In the genomic region with DNA sequence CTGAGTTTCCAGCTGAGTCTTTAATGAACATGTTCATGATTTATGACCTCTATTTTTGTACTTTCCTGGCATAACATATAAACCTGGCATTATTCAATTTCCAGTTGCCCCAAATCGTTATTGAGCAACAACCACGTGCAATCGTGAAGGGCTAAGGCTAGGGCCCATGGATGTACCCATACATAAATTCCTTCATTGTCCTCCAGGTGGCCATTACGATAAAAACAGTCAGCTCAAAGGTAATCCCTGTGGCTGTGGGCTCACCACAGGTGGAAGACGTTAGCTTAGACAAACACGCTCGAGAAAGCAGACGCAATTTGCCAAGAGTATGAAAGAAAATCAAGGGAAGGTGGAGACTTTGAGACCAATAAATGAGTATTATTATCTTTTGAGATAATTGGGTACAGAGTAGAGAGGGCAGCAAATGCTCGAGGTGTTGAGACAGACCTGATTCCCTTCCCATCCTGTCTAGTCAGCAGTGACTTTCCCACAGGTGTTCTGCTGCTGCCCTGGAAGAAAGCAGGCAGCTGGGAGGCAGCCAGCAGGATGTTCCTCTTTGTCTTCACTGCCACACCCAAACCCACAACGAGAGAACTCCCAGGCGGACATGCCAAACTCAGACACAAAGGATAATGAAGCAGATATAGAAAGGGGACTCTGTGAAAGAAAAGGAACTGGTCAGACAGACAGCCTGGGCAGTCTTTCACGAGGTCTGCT, we compare ENCODE assay signal across 17 mouse cellular contexts.
DNase-seq lines count a peak whose midpoint lies in the region; ATAC-seq and TF ChIP-seq lines count a peak whose summit lies in the region.
"Had no signal": no experiment of that assay in that cellular context is flagged by ENCODE, and none has a peak within 500 bp of the region (broad histone marks: within the 10 kb centered on the region; RNA-seq: fewer than 3 reads in every experiment).

No protein-coding gene starts in this region.

- no peaks in the 10 kb centered on the region for H3K9me3 ChIP-seq in neural tube, embryonic 13.5 days
- H3K9me3 ChIP-seq in limb, embryonic 10.5 days (replicated peaks) = no peaks in the 10 kb centered on the region

- no peak overlapping the region for H3K4me2 ChIP-seq in neural tube, embryonic 13.5 days
- H3K4me2 ChIP-seq: liver, embryonic 11.5 days; midbrain, embryonic 11.5 days had no signal

- no peak for DNase-seq in neural tube, embryonic 10.5 days (ENCODE audit: extremely low spot score, low spot score)
- DNase-seq in limb, embryonic 10.5 days (ENCODE audit: low spot score) = no peak
- DNase-seq in left cerebral cortex, adult 2 months (ENCODE audit: extremely low spot score in 1 of 2, low spot score in 2 of 2) = no peak
- DNase-seq in adrenal gland, postnatal 36 days = no peak
- no peak for DNase-seq in layer of hippocampus, postnatal 10 days (ENCODE audit: low spot score in 2 of 2)
- DNase-seq: adrenal gland, postnatal 14 days; cerebellum, postnatal 14 days; gastrocnemius, postnatal 10 days; kidney, adult 2 months; lung, postnatal 10 days; right cerebral cortex, adult 18-20 months had no signal

- H3K9ac ChIP-seq in neural tube, embryonic 13.5 days = no peak overlapping the region

- no peak; the same call in 1 of the 2 replicates for TF ChIP-seq CTCF in left cerebral cortex, adult 2 months (IDR thresholded peaks at IDR 0.05)

- no peaks in the 10 kb centered on the region for H3K4me1 ChIP-seq in neural tube, embryonic 13.5 days (replicated peaks)
- peaks cover 18% of the 10 kb centered on the region for H3K4me1 ChIP-seq in limb, embryonic 10.5 days

- no peak overlapping the region for H3K27ac ChIP-seq in neural tube, embryonic 13.5 days (replicated peaks)
- H3K27ac ChIP-seq in limb, embryonic 10.5 days = peak overlapping the region; percentile 47; the same call in 1 of the 2 replicates
- no peak overlapping the region for H3K27ac ChIP-seq in left cerebral cortex, adult 2 months

- no peak overlapping the region for H3K4me3 ChIP-seq in neural tube, embryonic 13.5 days
- no peak overlapping the region for H3K4me3 ChIP-seq in limb, embryonic 10.5 days
- H3K4me3 ChIP-seq in left cerebral cortex, adult 2 months = no peak overlapping the region

- intact Hi-C loops in left cerebral cortex, adult 2 months (cut with DNase I) = no loop called here

- no peaks in the 10 kb centered on the region for H3K36me3 ChIP-seq in neural tube, embryonic 13.5 days
- H3K36me3 ChIP-seq in limb, embryonic 10.5 days = no peaks in the 10 kb centered on the region

- WGBS in neural tube, embryonic 13.5 days = 64% methylated on average over 12 of the region's 12 CpGs
- 60% methylated on average over 12 of the region's 12 CpGs for WGBS in limb, embryonic 10.5 days

- no peaks in the 10 kb centered on the region for H3K27me3 ChIP-seq in neural tube, embryonic 13.5 days
- no peaks in the 10 kb centered on the region for H3K27me3 ChIP-seq in limb, embryonic 10.5 days (ENCODE audit: low read depth, poor library complexity, severe bottlenecking)

- ATAC-seq in neural tube, embryonic 13.5 days (ENCODE audit: low read depth) = peak; percentile 61
- peak; percentile 30 for ATAC-seq in common myeloid progenitor, adult 5-6 weeks (replicated peaks; ENCODE audit: low read depth, poor library complexity, severe bottlenecking)
- ATAC-seq: CD4-positive, CD25-positive, alpha-beta regulatory T cell, adult 4 months; forebrain, embryonic 16.5 days had no signal
